Mouse (Mus musculus) ES-E14 (cell line): Measurements from ENCODE around the gene Fth1. TPM values are rescaled to one million over a fixed set of nuclear protein-coding genes. Genes with fewer than 3 reads are reported as not detected.
A peak's percentile ranks its signal among the peaks of the same experiment; 100 is the strongest.
"Not testable (repeated sequence)": the region's sequence is repeated elsewhere in the genome, so short reads cannot be mapped to it uniquely, and the experiment has no call there.

Experiments used
- DNase-seq: peaks from one replicate; pipeline ENCODE4 v3.0.0-alpha.2; 2013; ENCODE audit warnings: low read depth, low spot score
- H3K27ac ChIP-seq: 2 replicates; pipeline ENCODE4 v1.5.1; 2012; ENCODE audit warnings: low read depth, mild to moderate bottlenecking, low read length, moderate library complexity, mixed read lengths; ENCODE audit not compliant: poor library complexity, insufficient read depth, severe bottlenecking
- H3K36me3 ChIP-seq: 2 replicates; pipeline ENCODE4 v1.6.1; 2012; ENCODE audit warnings: mild to moderate bottlenecking, low read length, moderate library complexity, mixed read lengths; ENCODE audit not compliant: control insufficient read depth, poor library complexity, insufficient read depth, severe bottlenecking
- H3K4me1 ChIP-seq, 2 experiments: fragments of 150-350 bp in 1 of 2; sonication (generic) in 1 of 2; 2 replicates each; pipeline ENCODE4 v1.6.1; 2012; ENCODE audit warnings: low read length in 2 of 2, mild to moderate bottlenecking in 1 of 2, mixed read lengths in 1 of 2; ENCODE audit not compliant: control insufficient read depth in 2 of 2, insufficient read depth in 2 of 2, poor library complexity in 1 of 2
- H3K4me3 ChIP-seq, 2 experiments: fragments of 150-350 bp in 1 of 2; sonication (generic) in 1 of 2; 2 replicates each; pipeline ENCODE4 v1.5.1; 2012; ENCODE audit warnings: low read length in 2 of 2, low read depth in 1 of 2, mild to moderate bottlenecking in 1 of 2, mixed read lengths in 1 of 2; ENCODE audit not compliant: insufficient read depth in 1 of 2, poor library complexity in 1 of 2, severe bottlenecking in 1 of 2
- H3K9ac ChIP-seq: 2 replicates; pipeline ENCODE4 v1.6.1; 2012; ENCODE audit warnings: low read depth, mild to moderate bottlenecking, low read length, mixed read lengths; ENCODE audit not compliant: poor library complexity, insufficient read depth, severe bottlenecking
- H3K9me3 ChIP-seq: fragments of 150-350 bp; sonication (generic); 2 replicates; pipeline ENCODE4 v1.6.1; 2012; ENCODE audit warnings: low read depth, mild to moderate bottlenecking, low read length; ENCODE audit not compliant: control insufficient read depth, insufficient read depth
- CHD2 ChIP-seq: IDR thresholded peaks from 2 replicates; pipeline ENCODE4 v1.6.1; 2014; ENCODE audit warnings: mild to moderate bottlenecking, low read depth, low read length, inconsistent platforms
- HCFC1 ChIP-seq: IDR thresholded peaks from 2 replicates; pipeline ENCODE4 v1.6.1; 2012; ENCODE audit warnings: low read length, inconsistent platforms, borderline replicate concordance; ENCODE audit not compliant: insufficient read depth
- MAFK ChIP-seq: IDR thresholded peaks from 2 replicates; pipeline ENCODE4 v1.6.1; 2014; ENCODE audit warnings: mild to moderate bottlenecking, low read depth, low read length, inconsistent platforms; ENCODE audit not compliant: insufficient read depth
- ZC3H11A ChIP-seq: IDR thresholded peaks from 2 replicates; pipeline ENCODE4 v1.6.1; 2012; ENCODE audit warnings: low read depth, mild to moderate bottlenecking, inconsistent platforms, low read length, borderline replicate concordance
- ZNF384 ChIP-seq: IDR thresholded peaks from 2 replicates; pipeline ENCODE4 v1.6.1; 2012; ENCODE audit warnings: low read depth, low read length, inconsistent platforms
- in situ Hi-C, 2 experiments: fragments of 600-800 bp; cut with MboI; formaldehyde crosslinking; loops; one replicate each; pipeline ENCODE4 v1.15.1; 2025; ENCODE audit warnings: low sequenced_read_pairs in 2 of 2, inconsistent platforms in 1 of 2; ENCODE audit not compliant: unreplicated experiment in 2 of 2
- total RNA-seq: library from RNA; depleted of rRNA; stranded (reverse); fragments of 300-350 nt; gene quantifications from 2 replicates; pipeline ENCODE4 v1.2.3, GENCODE M21; 2012

Gene Fth1
- total RNA-seq, 1 experiment: 478 TPM

DNA sequence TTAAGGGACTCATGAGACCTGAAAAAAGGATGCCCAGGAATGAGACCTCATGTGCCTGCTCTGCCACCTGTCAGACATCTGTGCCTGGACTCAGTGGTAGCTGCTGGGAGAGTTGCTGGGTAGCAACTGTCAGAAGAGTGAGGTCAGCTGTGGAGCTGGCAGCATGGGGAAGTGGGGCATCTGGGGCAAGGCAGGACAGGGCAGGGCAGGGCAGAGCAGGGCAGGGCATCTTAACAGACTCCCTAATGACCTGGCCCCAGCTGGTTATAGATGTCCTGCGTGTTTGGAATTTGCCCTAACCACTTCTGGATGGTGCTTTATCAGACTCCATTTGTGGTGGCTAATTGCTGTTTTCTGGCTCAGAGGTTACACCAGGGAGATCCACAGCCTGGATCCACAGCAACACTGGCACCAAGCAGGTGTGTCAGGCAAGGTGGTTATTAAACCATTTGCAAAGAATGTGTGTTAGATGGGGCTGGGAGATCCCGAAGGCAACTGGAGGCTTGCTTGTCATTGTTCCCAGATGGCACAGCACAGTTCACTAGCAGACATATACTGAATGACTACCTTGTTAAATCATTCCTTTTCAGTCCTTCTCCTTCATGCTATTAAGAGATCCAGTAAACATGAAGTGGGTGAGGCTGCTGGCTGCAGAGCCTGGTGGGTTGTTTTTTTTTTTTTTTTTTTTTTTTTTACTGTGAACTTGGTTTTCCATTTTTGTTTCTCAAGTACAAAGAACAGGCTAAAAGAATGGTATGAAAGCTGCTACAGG is 14.1 kb upstream of the Fth1 start:
- H3K9me3 ChIP-seq: no peaks in the 10 kb centered on the region
- no peaks in the 10 kb centered on the region for H3K36me3 ChIP-seq
- no peak overlapping the region for H3K27ac ChIP-seq
- DNase-seq: no peak
- peaks cover 0 to 6% of the 10 kb centered on the region in 2 experiments; a peak in 1 of 4 replicates for H3K4me1 ChIP-seq
- no peak overlapping the region for H3K9ac ChIP-seq
- in situ Hi-C loops: no loop called here
- TF ChIP-seq HCFC1 (no peak), CHD2 (no peak), ZNF384 (no peak), ZC3H11A (no peak), MAFK (no peak)
- no peak overlapping the region for H3K4me3 ChIP-seq

DNA sequence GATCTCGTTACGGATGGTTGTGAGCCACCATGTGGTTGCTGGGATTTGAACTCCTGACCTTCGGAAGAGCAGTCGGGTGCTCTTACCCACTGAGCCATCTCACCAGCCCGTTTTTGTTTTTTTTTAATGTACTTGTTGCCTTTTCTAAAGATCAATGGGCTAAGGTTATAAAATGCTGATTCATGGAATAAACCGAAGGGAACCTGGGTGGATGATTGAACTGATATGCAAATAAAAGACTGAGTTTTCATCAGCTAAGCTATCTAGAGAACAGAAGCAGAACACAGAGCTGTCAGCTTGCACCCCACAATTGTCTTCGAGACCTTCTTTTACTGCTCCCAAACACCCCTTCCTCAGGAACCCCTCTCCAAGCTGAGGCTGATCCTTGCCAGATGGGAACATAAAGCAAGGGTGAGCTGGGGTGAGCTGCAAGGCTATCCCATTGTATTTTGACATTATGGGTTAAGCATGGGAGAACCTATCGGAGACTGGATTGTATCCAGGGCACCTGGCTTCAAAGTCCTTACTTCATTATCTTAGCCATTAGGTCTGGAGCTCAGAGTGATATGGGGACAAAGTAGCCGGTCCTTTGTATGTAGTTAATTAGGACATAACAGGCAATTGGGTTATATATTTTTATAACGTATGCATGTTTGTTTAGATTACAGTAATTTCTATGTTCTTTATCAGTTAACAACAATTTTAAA is 12.2 kb upstream of the Fth1 start:
- no peaks in the 10 kb centered on the region for H3K36me3 ChIP-seq
- H3K4me3 ChIP-seq: no peak overlapping the region
- TF ChIP-seq CHD2 (no peak), HCFC1 (no peak), ZC3H11A (no peak), MAFK (0 out of 2 replicates have a peak, but pooled peaks have one; percentile 22)
- peaks cover 0 to 6% of the 10 kb centered on the region in 2 experiments; a peak in 1 of 4 replicates for H3K4me1 ChIP-seq
- H3K27ac ChIP-seq: no peak overlapping the region
- no peak overlapping the region for H3K9ac ChIP-seq
- H3K9me3 ChIP-seq: no peaks in the 10 kb centered on the region
- in situ Hi-C loops: no loop called here
- DNase-seq: no peak

DNA sequence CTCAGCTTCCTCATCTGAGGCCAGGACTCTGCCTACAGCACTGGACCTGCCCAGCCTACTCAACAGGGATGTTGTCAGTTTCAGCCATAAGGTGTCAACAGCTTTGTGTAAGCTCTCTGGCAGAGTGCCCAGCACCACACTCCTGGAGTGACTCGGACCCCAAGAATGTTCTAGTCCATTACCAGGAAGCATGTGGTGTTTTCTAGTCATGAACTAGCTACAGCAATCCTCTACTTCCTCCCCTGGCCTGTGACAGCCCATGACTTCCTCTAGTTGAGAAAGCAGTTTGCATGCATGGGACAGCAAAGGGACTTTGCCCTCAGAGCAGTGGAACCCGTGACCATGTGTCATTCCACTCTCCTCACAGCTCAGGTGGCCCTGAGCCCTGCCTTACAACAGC is 5.5 kb upstream of the Fth1 start:
- H3K9ac ChIP-seq, H3K4me3 ChIP-seq, H3K27ac ChIP-seq, in situ Hi-C loops, H3K9me3 ChIP-seq, DNase-seq, H3K36me3 ChIP-seq: not testable (repeated sequence)
- peaks cover 8 to 21% of the 10 kb centered on the region in 2 experiments; a peak in 3 of 4 replicates for H3K4me1 ChIP-seq

DNA sequence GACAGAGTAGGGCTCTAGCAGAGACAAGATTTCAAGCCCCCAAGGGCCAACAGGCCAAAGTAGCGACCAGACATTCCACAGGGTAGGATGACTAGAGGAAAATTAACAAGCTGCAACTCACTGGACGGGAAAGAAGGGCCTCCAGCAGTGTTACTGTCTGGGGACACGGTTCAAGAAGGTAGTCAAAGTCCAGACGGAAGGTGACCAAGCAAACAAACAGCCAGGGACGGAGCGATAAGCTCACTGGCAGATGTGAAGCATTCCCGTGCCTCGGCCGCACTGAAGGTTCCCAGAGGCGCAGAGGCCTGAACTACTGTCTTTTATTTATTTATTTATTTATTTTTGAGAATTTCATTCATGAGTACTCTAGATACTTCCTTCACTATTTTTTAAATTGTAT is 3.3 kb upstream of the Fth1 start:
- no peak overlapping the region for H3K4me3 ChIP-seq
- no peak overlapping the region for H3K9ac ChIP-seq
- H3K4me1 ChIP-seq: peaks cover 8 to 21% of the 10 kb centered on the region in 2 experiments; a peak in 3 of 4 replicates
- H3K36me3 ChIP-seq: no peaks in the 10 kb centered on the region
- in situ Hi-C loops: no loop called here
- H3K9me3 ChIP-seq: no peaks in the 10 kb centered on the region
- H3K27ac ChIP-seq: no peak overlapping the region
- TF ChIP-seq ZC3H11A (no peak), MAFK (no peak), ZNF384 (no peak), CHD2 (no peak), HCFC1 (no peak)
- DNase-seq: no peak
